Mouse (Mus musculus) ES-E14 (cell line): ENCODE measurements at regions not wholly inside any gene's neighbourhood (a gene's known extent, or its start where the extent isn't known, plus 50 kb on each side); places are given as distances from the start of the nearest gene placed in this dataset.

Experiments
- CHD2 ChIP-seq: IDR thresholded peaks from 2 replicates; pipeline ENCODE4 v1.6.1; 2014; ENCODE audit warnings: mild to moderate bottlenecking, low read depth, low read length, inconsistent platforms
- HCFC1 ChIP-seq: IDR thresholded peaks from 2 replicates; pipeline ENCODE4 v1.6.1; 2012; ENCODE audit warnings: low read length, inconsistent platforms, borderline replicate concordance; ENCODE audit not compliant: insufficient read depth
- MAFK ChIP-seq: IDR thresholded peaks from 2 replicates; pipeline ENCODE4 v1.6.1; 2014; ENCODE audit warnings: mild to moderate bottlenecking, low read depth, low read length, inconsistent platforms; ENCODE audit not compliant: insufficient read depth
- ZC3H11A ChIP-seq: IDR thresholded peaks from 2 replicates; pipeline ENCODE4 v1.6.1; 2012; ENCODE audit warnings: low read depth, mild to moderate bottlenecking, inconsistent platforms, low read length, borderline replicate concordance
- ZNF384 ChIP-seq: IDR thresholded peaks from 2 replicates; pipeline ENCODE4 v1.6.1; 2012; ENCODE audit warnings: low read depth, low read length, inconsistent platforms

- TF ChIP-seq HCFC1 (no peak), MAFK (no peak), ZC3H11A (no peak), ZNF384 (no peak), CHD2 (no peak)
These were observed 1487.9 kb downstream of the Tbl1xr1 start for GRCm38 (mm10) chr3:23564340-23564739.
